In the genomic region with DNA sequence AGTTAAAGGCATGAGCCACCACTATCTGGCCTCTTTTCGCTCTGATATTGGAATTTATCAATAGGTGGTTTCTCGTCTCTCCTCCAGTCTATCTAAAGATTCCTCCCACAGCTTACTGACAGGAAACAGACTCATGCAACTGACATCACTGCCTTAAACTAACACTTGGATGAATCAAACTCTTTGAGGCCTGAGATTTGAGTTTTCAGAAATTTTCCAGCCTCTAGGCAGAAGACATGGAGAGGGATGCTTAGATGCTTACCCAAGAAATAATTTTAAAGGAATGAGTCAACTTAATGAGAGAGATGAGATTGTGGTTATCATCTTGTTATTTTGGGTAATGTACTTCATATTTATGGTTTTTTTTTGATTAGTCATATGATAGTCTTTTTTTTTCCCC, we compare ENCODE assay signal across 27 mouse cellular contexts. TPM values are rescaled to one million over a fixed set of nuclear protein-coding genes. Genes with fewer than 3 reads are reported as not detected.
DNase-seq lines count a peak whose midpoint lies in the region; ATAC-seq and TF ChIP-seq lines count a peak whose summit lies in the region.
"Had no signal": no experiment of that assay in that cellular context is flagged by ENCODE, and none has a peak within 500 bp of the region (broad histone marks: within the 10 kb centered on the region; RNA-seq: fewer than 3 reads in every experiment).

No protein-coding gene starts in this region.

- peak; percentile 46 for DNase-seq in 3134 (ENCODE audit: extremely low read depth, insufficient read length, low spot score)
- DNase-seq in Muller cell, postnatal 12 days (ENCODE audit: inconsistent ontology term): peak; percentile 40
- DNase-seq in brain, adult 2 months (ENCODE audit: low read depth, low spot score): peak; percentile 14
- no peak for DNase-seq in spleen, adult 12 weeks (ENCODE audit: low spot score)
- DNase-seq in heart, postnatal 4 days: no peak
- DNase-seq: adrenal gland, adult 8-10 months; adrenal gland, postnatal 25 days; cerebellum, adult 11 months; cerebellum, adult 2 months; cerebellum, adult 9-11 months; cerebellum, postnatal 25 days; gastrocnemius, postnatal 10 days; heart, adult 11 months; heart, postnatal 10 days; heart, postnatal 36 days had no signal

- no peak overlapping the region for H3ac ChIP-seq in myocyte (ENCODE audit: control insufficient read depth, insufficient read length)

- H3K4me3 ChIP-seq in myocyte: no peak overlapping the region
- H3K4me3 ChIP-seq: embryonic facial prominence, embryonic 12.5 days; embryonic facial prominence, embryonic 15.5 days; erythroblast, embryonic 14.5 days; forebrain, embryonic 12.5 days; forebrain, embryonic 15.5 days; heart, embryonic 12.5 days; heart, embryonic 15.5 days; hindbrain, embryonic 15.5 days had no signal

- no peak for TF ChIP-seq POLR2A in myocyte (IDR thresholded peaks at IDR 0.05; ENCODE audit: insufficient read length, low read depth)

- no peaks in the 10 kb centered on the region for H3K27me3 ChIP-seq in myocyte (ENCODE audit: control insufficient read depth, insufficient read depth, insufficient read length)
- H3K27me3 ChIP-seq: embryonic facial prominence, embryonic 12.5 days; embryonic facial prominence, embryonic 15.5 days; forebrain, embryonic 12.5 days; forebrain, embryonic 15.5 days; heart, embryonic 12.5 days; heart, embryonic 15.5 days; hindbrain, embryonic 15.5 days had no signal

- no peaks in the 10 kb centered on the region for H3K79me2 ChIP-seq in myocyte (ENCODE audit: control insufficient read depth, insufficient read depth)

- peak overlapping the region; percentile 55 for H3K4me2 ChIP-seq in myocyte (ENCODE audit: low read depth)
- H3K4me2 ChIP-seq: embryonic facial prominence, embryonic 12.5 days; embryonic facial prominence, embryonic 15.5 days; forebrain, embryonic 12.5 days; forebrain, embryonic 15.5 days; heart, embryonic 12.5 days; heart, embryonic 15.5 days; hindbrain, embryonic 15.5 days had no signal

- no peak for ATAC-seq in activated CD4-positive, CD25-positive, alpha-beta regulatory T cell, adult 4 months
- ATAC-seq: forebrain, embryonic 15.5 days; intestine, postnatal 0 days had no signal

- H3K36me3 ChIP-seq in myocyte (ENCODE audit: control insufficient read depth, insufficient read depth): no peaks in the 10 kb centered on the region
- H3K36me3 ChIP-seq: embryonic facial prominence, embryonic 12.5 days; embryonic facial prominence, embryonic 15.5 days; forebrain, embryonic 12.5 days; forebrain, embryonic 15.5 days; heart, embryonic 12.5 days; heart, embryonic 15.5 days; hindbrain, embryonic 15.5 days had no signal

TF ChIP-seq in myocyte, 11 proteins besides CTCF, POLR2A, EP300 and RAD21:
- TF ChIP-seq MAX (IDR thresholded peaks at IDR 0.05; ENCODE audit: low read depth) (no peak), MYOD1 (IDR thresholded peaks at IDR 0.05; ENCODE audit: control insufficient read depth in 1 of 3, insufficient read length in 2 of 3, low read depth in 2 of 3) (no peak), SRF (IDR thresholded peaks at IDR 0.05; ENCODE audit: control insufficient read depth, insufficient read length, low read depth) (no peak), CEBPB (IDR thresholded peaks at IDR 0.05; ENCODE audit: insufficient read depth, poor library complexity, severe bottlenecking) (no peak), TCF12 (IDR thresholded peaks at IDR 0.05; ENCODE audit: insufficient read depth, poor library complexity, severe bottlenecking) (no peak), MYOG (IDR thresholded peaks at IDR 0.05; ENCODE audit: control insufficient read depth in 1 of 3, insufficient read depth in 1 of 3, insufficient read length in 2 of 3, low read depth in 2 of 3) (no peak)

RNA-seq across cellular contexts. Expression of a gene that starts 3.2 kb away (rescaled TPM):
- not detected for polyA plus RNA-seq in myocyte (2012; fragmentation: generic; extraction: Trizol)
- not detected for polyA plus RNA-seq in activated CD4-positive, CD25-positive, alpha-beta regulatory T cell, adult 4 months (2017; shearing (Covaris generic))
- under 1 TPM; 0.33 to 0.38 TPM for total RNA-seq in heart, postnatal 4 days (2021)
- total RNA-seq: common myeloid progenitor, adult 5-6 weeks had no signal
- polyA plus RNA-seq: embryonic facial prominence, embryonic 12.5 days; erythroblast, embryonic 14.5 days; heart, embryonic 12.5 days had no signal

RNA-seq across cellular contexts. Expression of a gene that starts 9.7 kb away (rescaled TPM):
- polyA plus RNA-seq in myocyte (2012; fragmentation: generic; extraction: Trizol): 35.1 TPM
- 10 to 100 TPM; 47.2 to 61.9 TPM for polyA plus RNA-seq in activated CD4-positive, CD25-positive, alpha-beta regulatory T cell, adult 4 months (2017; shearing (Covaris generic))
- 10 to 100 TPM; 45.7 to 50.8 TPM for total RNA-seq in heart, postnatal 4 days (2021)

RNA-seq across cellular contexts. Expression of a gene that starts 15.8 kb away (rescaled TPM):
- polyA plus RNA-seq in myocyte (2012; fragmentation: generic; extraction: Trizol): 241 TPM
- polyA plus RNA-seq in activated CD4-positive, CD25-positive, alpha-beta regulatory T cell, adult 4 months (2017; shearing (Covaris generic)): 1 to 10 TPM; 1.5 to 2.6 TPM
- 100 to 1,000 TPM; 139 to 141 TPM for total RNA-seq in heart, postnatal 4 days (2021)

RNA-seq across cellular contexts. Expression of a gene that starts 16.8 kb away (rescaled TPM):
- polyA plus RNA-seq in myocyte (2012; fragmentation: generic; extraction: Trizol): 2.2 TPM
- polyA plus RNA-seq in activated CD4-positive, CD25-positive, alpha-beta regulatory T cell, adult 4 months (2017; shearing (Covaris generic)): not detected
- 1 to 10 TPM; 1.1 to 2.9 TPM for total RNA-seq in heart, postnatal 4 days (2021)
- total RNA-seq: common myeloid progenitor, adult 5-6 weeks had no signal
- polyA plus RNA-seq: erythroblast, embryonic 14.5 days had no signal

RNA-seq across cellular contexts. Expression of a gene that starts 35.7 kb away (rescaled TPM):
- 0.02 TPM for polyA plus RNA-seq in myocyte (2012; fragmentation: generic; extraction: Trizol)
- polyA plus RNA-seq in activated CD4-positive, CD25-positive, alpha-beta regulatory T cell, adult 4 months (2017; shearing (Covaris generic)): not detected
- total RNA-seq in heart, postnatal 4 days (2021): under 1 TPM; 0.27 to 0.43 TPM
- total RNA-seq: common myeloid progenitor, adult 5-6 weeks had no signal
- polyA plus RNA-seq: erythroblast, embryonic 14.5 days; forebrain, embryonic 12.5 days; forebrain, embryonic 15.5 days had no signal

Comparison
In these comparisons a context has a peak if more than half of its experiments do, and no peak if none do; other contexts are left out.
1. DNase-seq: peak in 3134 (single experiment), Muller cell, postnatal 12 days (single experiment) and brain, adult 2 months (single experiment); none in spleen, adult 12 weeks (single experiment) and heart, postnatal 4 days (single experiment).
2. RNA of a gene that starts 15.8 kb away (polyA plus RNA-seq): 241 TPM in myocyte (single experiment); 1.5 to 2.6 TPM in activated CD4-positive, CD25-positive, alpha-beta regulatory T cell, adult 4 months; every median in the first group is over 10 times any median in the second.